In genomic region chr1:71652551-71653399, GRCm38 (mm10) we compare ENCODE assay signal across 8 mouse cellular contexts. TPM values are rescaled to one million over a fixed set of nuclear protein-coding genes. Genes with fewer than 3 reads are reported as not detected.
DNase-seq lines count a peak whose midpoint lies in the region; ATAC-seq and TF ChIP-seq lines count a peak whose summit lies in the region.

TSS of gene Fn1 (minus strand) at chr1:71653200.

- under 1% methylated on average over 62 of the region's 63 CpGs for WGBS in heart, embryonic 11.5 days (ENCODE audit: insufficient replicate concordance)
- WGBS in kidney, embryonic 15.5 days = under 1% methylated on average over 63 of the region's 63 CpGs
- WGBS in liver, adult 2 months = under 1% methylated on average over 63 of the region's 63 CpGs
- under 1% methylated on average over 61 of the region's 63 CpGs for WGBS in stomach, embryonic 14.5 days

- ATAC-seq in erythroid progenitor cell, adult 5-6 weeks (replicated peaks; ENCODE audit: low FRiP score, poor library complexity, severe bottlenecking) = no peak
- ATAC-seq in heart, embryonic 11.5 days (replicated peaks; ENCODE audit: insufficient number of reproducible peaks, low FRiP score, low TSS enrichment) = peak; percentile 95
- peak; percentile 96 for ATAC-seq in kidney, embryonic 15.5 days (replicated peaks; ENCODE audit: low FRiP score)
- peak; percentile 94 for ATAC-seq in stomach, embryonic 14.5 days (ENCODE audit: insufficient number of reproducible peaks, insufficient read depth, low FRiP score, low read depth)

- H3K4me2 ChIP-seq in heart, embryonic 11.5 days = peak within 1 kb of the TSS; percentile 81
- H3K4me2 ChIP-seq in kidney, embryonic 15.5 days = peak within 1 kb of the TSS; percentile 86
- peak within 1 kb of the TSS; percentile 89 for H3K4me2 ChIP-seq in stomach, embryonic 14.5 days (replicated peaks; ENCODE audit: low read depth, low read length)

- H3K79me2 ChIP-seq in liver, adult 2 months (ENCODE audit: control insufficient read depth, insufficient read depth, low read length) = peaks cover 10% of the 10 kb centered on the region

- peak within 1 kb of the TSS; percentile 85 for H3K4me3 ChIP-seq in heart, embryonic 11.5 days (ENCODE audit: low read depth, low read length)
- H3K4me3 ChIP-seq in kidney, embryonic 15.5 days (replicated peaks) = peak within 1 kb of the TSS; percentile 79
- H3K4me3 ChIP-seq in liver, adult 2 months (ENCODE audit: insufficient read depth, low read depth, low read length) = peak within 1 kb of the TSS; percentile 89
- H3K4me3 ChIP-seq in stomach, embryonic 14.5 days (ENCODE audit: low read depth, low read length) = peak within 1 kb of the TSS; percentile 54

- peaks cover 21% of the 10 kb centered on the region for H3K36me3 ChIP-seq in heart, embryonic 11.5 days (ENCODE audit: control insufficient read depth, insufficient read depth, low read length)
- H3K36me3 ChIP-seq in kidney, embryonic 15.5 days = peaks cover 24% of the 10 kb centered on the region
- peaks cover 26% of the 10 kb centered on the region for H3K36me3 ChIP-seq in liver, adult 2 months (ENCODE audit: control insufficient read depth, insufficient read depth, low read length)
- H3K36me3 ChIP-seq in stomach, embryonic 14.5 days (ENCODE audit: control insufficient read depth, insufficient read depth, low read length) = peaks cover 14% of the 10 kb centered on the region

- H3K9ac ChIP-seq in heart, embryonic 11.5 days (ENCODE audit: low read depth, low read length) = peak within 1 kb of the TSS; percentile 92
- H3K9ac ChIP-seq in kidney, embryonic 15.5 days = peak within 1 kb of the TSS; percentile 88
- H3K9ac ChIP-seq in liver, adult 2 months (ENCODE audit: low read depth, low read length) = peak within 1 kb of the TSS; percentile 84
- peak within 1 kb of the TSS; percentile 60 for H3K9ac ChIP-seq in stomach, embryonic 14.5 days (replicated peaks; ENCODE audit: low read depth, low read length)

- peak; percentile 99 for TF ChIP-seq POLR2A in liver, adult 2 months (IDR thresholded peaks at IDR 0.05; ENCODE audit: extremely low read depth, insufficient read depth, low read length)

- H3K27me3 ChIP-seq in heart, embryonic 11.5 days (ENCODE audit: control insufficient read depth, insufficient read depth, low read length) = no peaks in the 10 kb centered on the region
- no peaks in the 10 kb centered on the region for H3K27me3 ChIP-seq in kidney, embryonic 15.5 days
- no peaks in the 10 kb centered on the region for H3K27me3 ChIP-seq in liver, adult 2 months (ENCODE audit: control insufficient read depth, insufficient read depth, low read length)
- H3K27me3 ChIP-seq in stomach, embryonic 14.5 days (ENCODE audit: control insufficient read depth, insufficient read depth, low read length) = no peaks in the 10 kb centered on the region

- TF ChIP-seq CTCF in liver, adult 2 months (IDR thresholded peaks at IDR 0.05; ENCODE audit: low read depth, low read length) = no peak

- peak; percentile 7 for DNase-seq in cerebellum, adult 11 months
- DNase-seq in cerebellum, adult 8-10 months = no peak
- DNase-seq in liver, adult 2 months (ENCODE audit: extremely low read depth, low read depth, low spot score) = peak; percentile 75
- peak; percentile 66 to 71 for DNase-seq in monocyte, adult 2 months (ENCODE audit: low read depth in 1 of 2, low spot score in 2 of 2)

- peaks cover 13% of the 10 kb centered on the region; the same call in 1 of the 2 replicates for H3K4me1 ChIP-seq in heart, embryonic 11.5 days (ENCODE audit: control insufficient read depth, insufficient read depth, low read length)
- H3K4me1 ChIP-seq in kidney, embryonic 15.5 days = peaks cover 31% of the 10 kb centered on the region
- peaks cover 9% of the 10 kb centered on the region for H3K4me1 ChIP-seq in liver, adult 2 months (ENCODE audit: control insufficient read depth, insufficient read depth, low read length)
- H3K4me1 ChIP-seq in stomach, embryonic 14.5 days (ENCODE audit: control insufficient read depth, insufficient read depth, low read length) = peaks cover 11% of the 10 kb centered on the region; the same call in 1 of the 2 replicates

- H3K27ac ChIP-seq in heart, embryonic 11.5 days (ENCODE audit: low read depth, low read length) = peak within 1 kb of the TSS; percentile 96
- H3K27ac ChIP-seq in kidney, embryonic 15.5 days = peak within 1 kb of the TSS; percentile 97
- peak within 1 kb of the TSS; percentile 93 for H3K27ac ChIP-seq in liver, adult 2 months (replicated peaks; ENCODE audit: insufficient read depth, low read depth, low read length)
- peak within 1 kb of the TSS; percentile 87 for H3K27ac ChIP-seq in stomach, embryonic 14.5 days (ENCODE audit: low read length)

- no peaks in the 10 kb centered on the region for H3K9me3 ChIP-seq in heart, embryonic 11.5 days (replicated peaks; ENCODE audit: control insufficient read depth, low read length)
- H3K9me3 ChIP-seq in kidney, embryonic 15.5 days (replicated peaks) = no peaks in the 10 kb centered on the region
- H3K9me3 ChIP-seq in stomach, embryonic 14.5 days (ENCODE audit: control insufficient read depth, low read depth, low read length) = no peaks in the 10 kb centered on the region

RNA-seq across cellular contexts. Expression of gene Fn1, which starts in this region (rescaled TPM):
- 72.1 and 78.6 TPM in 2 replicates for total RNA-seq in erythroid progenitor cell, adult 5-6 weeks (2015; ENCODE audit: low replicate concordance)
- 13.5 and 35.3 TPM in 2 replicates for total RNA-seq in erythroid progenitor cell, adult 5-6 weeks (2017; ENCODE audit: low replicate concordance)
- 332 and 395 TPM in 2 replicates for polyA plus RNA-seq in heart, embryonic 11.5 days (2014; fragmentation: Nextera tagmentation; extraction: Ambion mirVana)
- polyA plus RNA-seq in kidney, embryonic 15.5 days (2015; fragmentation: Nextera tagmentation; extraction: Ambion mirVana) = 142 and 164 TPM in 2 replicates
- total RNA-seq in liver, adult 2 months (2014; rRNA removed) = 530 and 615 TPM in 2 replicates
- 649 and 698 TPM in 2 replicates for polyA plus RNA-seq in liver, adult 2 months (2012; rRNA removed)
- polyA plus RNA-seq in stomach, embryonic 14.5 days (2014; fragmentation: Nextera tagmentation; extraction: Ambion mirVana) = 182 and 185 TPM in 2 replicates
